Mouse (Mus musculus): ENCODE measurements around the gene St3gal6.

Gene St3gal6

GRCm38 (mm10) chr16:58523972-58524850, at the start of gene St3gal6:
St3gal6 (minus strand) TSS chr16:58524243.
- DNase-seq (ENCODE audit: low spot score): no peak

DNA sequence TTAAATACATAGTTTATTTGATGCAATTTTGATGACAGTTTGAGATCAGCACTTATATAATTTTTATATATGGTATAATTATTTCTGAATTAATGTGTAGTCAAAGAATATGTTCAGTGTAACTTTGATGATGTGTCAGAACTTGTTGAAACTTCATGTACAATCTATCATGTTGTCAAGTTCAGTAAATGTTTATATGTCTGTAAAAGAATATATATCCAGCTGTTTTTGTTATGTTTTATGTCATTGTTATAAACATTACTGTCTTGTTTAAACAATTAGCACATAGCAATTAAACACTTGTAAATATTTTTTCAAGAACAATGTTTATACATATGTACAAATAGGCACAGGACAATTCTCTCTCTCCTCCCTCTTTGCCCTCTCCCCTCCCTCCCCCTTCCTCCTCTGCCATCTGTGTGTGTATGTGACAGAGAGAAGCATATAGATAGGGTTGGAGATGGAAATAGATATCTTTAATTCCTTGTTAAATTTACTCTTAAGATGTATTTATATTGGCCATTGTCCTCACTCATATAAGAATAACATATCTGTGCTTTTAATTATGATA, 46.7 kb upstream of the St3gal6 start:
- DNase-seq (ENCODE audit: low spot score): no peak

DNA sequence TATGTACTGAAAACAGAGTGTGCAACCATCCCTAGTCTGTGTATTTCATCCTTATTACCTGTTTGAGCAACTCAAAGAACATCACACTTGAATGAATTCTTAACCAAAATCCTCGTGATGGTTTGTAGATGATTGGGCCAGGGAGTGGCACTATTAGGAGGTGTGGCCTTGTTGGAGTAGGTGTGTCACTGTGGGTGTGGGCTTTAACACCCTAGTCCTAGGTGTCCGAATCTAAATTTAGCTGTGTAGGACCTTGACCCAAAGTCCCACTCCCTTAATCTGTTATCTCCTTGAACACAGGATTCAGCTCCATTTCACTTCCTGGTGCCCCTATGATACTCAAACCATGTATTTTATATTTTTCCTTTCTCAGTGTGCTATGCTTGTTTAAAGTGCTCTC, 37.2 kb upstream of the St3gal6 start:
- DNase-seq (ENCODE audit: low spot score): no peak

GRCm38 (mm10) chr16:58556067-58556830, 32.2 kb upstream of the St3gal6 start:
- DNase-seq (ENCODE audit: low spot score): no peak

- DNase-seq (ENCODE audit: low spot score): no peak
Observed at GRCm38 (mm10) chr16:58554673-58555072, 30.6 kb upstream of the St3gal6 start.

DNA sequence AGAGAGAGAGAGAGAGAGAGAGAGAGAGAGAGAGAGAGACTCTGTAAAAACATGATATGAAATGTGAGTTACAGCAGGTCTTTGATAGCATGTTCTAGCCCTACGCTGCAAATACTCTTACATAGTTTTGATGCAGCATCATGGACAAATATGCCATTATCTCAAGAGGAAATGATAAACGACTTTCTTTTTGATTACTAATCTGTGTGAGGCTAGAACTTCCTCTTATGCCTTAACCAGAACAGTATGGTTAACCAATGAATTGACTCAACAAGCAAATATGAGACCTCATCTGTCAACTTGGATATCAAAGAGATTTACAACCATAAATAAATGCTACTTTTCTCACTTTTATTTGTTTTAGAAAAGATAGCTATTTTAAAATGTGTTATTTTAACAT, 24.0 kb upstream of the St3gal6 start:
- DNase-seq (ENCODE audit: low spot score): no peak

DNA sequence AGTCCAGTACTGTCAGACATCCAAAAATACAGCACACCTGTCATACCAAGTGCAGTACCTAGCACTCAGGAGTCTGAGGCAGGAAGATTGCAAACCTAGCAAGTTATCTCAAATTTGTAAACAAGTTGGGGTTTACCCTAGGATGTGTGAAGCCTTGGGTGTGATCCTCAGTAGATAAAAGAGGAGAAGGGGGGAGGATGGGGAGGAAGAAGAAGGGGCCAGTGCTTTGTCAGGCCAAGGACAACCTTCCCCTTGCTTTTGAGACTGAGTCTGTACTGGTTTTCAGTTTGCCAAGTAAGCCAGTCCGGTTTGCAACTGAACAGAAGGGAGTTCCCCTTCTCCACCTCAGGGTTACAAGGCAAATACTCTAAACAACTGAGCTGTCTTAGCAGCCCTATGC, 22.1 kb upstream of the St3gal6 start:
- DNase-seq (ENCODE audit: low spot score): no peak

GRCm38 (mm10) chr16:58539490-58539889, 15.4 kb upstream of the St3gal6 start:
- no peak for DNase-seq (ENCODE audit: low spot score)

DNA sequence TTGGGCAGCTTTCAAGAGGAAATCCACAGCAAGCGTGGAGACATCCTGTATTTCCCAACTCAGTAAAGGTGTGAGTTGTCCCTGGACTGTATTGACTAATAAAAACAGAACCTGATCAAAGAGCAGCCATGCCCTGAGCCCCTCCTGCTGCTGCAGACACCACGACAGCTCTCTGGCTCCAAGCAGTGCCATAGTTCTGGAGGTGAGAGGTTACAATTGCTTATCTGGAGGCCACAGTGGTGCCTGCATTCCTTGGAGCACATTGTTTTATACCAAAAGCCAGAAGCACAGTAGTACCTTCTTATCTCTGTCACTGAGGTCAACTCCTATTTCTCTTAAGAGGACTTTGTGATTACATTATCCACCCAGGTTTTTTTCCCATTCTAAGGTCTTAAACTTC, 15.0 kb upstream of the St3gal6 start:
- DNase-seq (ENCODE audit: low spot score): no peak

- no peak for DNase-seq (ENCODE audit: low spot score)
Observed at GRCm38 (mm10) chr16:58536076-58536475, 12.0 kb upstream of the St3gal6 start.

DNA sequence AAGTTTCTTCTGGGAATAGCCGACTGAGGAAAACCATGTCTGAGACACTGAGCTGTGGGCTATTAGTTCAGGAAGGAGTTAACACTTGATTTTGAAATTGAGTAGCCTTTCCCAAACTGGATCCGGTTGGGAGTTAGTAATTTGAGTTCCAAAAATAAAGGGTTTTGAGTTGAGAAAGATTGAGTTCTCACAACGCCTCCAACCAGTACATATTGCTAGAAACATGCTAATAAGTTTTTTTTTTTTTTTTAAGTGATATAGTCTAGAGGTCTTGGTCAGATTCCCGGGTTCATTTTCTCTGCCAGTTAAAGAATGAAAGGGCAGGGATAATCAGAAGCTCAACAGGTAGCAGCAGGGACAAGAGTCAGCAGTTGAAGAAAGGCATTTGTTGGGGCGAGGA, 11.2 kb upstream of the St3gal6 start:
- no peak for DNase-seq (ENCODE audit: low spot score)

GRCm38 (mm10) chr16:58534245-58535142, 10.5 kb upstream of the St3gal6 start:
- DNase-seq (ENCODE audit: low spot score): no peak

DNA sequence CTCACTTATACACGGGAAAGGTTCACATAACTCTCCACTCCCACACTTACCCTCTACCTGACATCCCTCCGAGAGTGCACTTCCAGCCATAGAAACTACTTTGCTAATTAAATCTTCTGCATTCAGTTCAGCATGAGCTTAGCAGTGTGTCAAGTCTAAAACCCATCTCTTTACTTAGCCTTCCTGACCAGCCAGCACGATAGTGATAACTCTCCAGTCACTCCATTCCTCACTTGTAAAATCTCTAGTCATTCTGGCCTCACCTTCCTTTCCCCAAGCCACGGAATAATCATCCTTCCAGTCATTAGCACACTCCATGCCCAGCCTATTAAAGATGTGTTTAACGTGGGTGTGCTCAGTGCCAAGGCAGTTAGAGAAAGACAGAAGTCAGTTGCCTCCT, 9.7 kb upstream of the St3gal6 start:
- DNase-seq (ENCODE audit: low spot score): no peak

GRCm38 (mm10) chr16:58533254-58533653, 9.2 kb upstream of the St3gal6 start:
- DNase-seq (ENCODE audit: low spot score): no peak

- no peak for DNase-seq (ENCODE audit: low spot score)
Observed at GRCm38 (mm10) chr16:58532511-58532910, 8.5 kb upstream of the St3gal6 start.

GRCm38 (mm10) chr16:58527817-58528216, 3.8 kb upstream of the St3gal6 start:
- DNase-seq (ENCODE audit: low spot score): no peak

DNA sequence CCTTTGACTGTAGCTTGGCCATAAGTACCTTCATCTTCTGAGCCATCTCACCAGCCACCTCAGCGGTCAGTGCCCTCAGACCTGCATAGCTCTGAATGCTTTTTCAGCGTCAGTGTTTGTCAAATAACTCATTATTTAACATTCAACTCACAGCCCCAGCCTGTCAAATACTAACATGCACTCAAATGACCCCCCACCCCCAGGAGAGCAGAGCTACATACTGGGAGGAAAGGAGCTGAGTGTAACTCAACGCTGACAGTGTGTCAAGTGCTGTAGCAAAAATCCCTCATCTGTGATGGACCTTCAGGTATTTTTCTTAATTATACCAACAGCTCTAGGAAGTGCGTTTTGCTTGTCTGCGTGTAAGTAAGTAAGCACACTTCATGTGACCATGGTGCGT, 2.7 kb upstream of the St3gal6 start:
- DNase-seq (ENCODE audit: low spot score): no peak

- no peak for DNase-seq (ENCODE audit: low spot score)
Observed at GRCm38 (mm10) chr16:58525832-58526231, 1.8 kb upstream of the St3gal6 start.

DNA sequence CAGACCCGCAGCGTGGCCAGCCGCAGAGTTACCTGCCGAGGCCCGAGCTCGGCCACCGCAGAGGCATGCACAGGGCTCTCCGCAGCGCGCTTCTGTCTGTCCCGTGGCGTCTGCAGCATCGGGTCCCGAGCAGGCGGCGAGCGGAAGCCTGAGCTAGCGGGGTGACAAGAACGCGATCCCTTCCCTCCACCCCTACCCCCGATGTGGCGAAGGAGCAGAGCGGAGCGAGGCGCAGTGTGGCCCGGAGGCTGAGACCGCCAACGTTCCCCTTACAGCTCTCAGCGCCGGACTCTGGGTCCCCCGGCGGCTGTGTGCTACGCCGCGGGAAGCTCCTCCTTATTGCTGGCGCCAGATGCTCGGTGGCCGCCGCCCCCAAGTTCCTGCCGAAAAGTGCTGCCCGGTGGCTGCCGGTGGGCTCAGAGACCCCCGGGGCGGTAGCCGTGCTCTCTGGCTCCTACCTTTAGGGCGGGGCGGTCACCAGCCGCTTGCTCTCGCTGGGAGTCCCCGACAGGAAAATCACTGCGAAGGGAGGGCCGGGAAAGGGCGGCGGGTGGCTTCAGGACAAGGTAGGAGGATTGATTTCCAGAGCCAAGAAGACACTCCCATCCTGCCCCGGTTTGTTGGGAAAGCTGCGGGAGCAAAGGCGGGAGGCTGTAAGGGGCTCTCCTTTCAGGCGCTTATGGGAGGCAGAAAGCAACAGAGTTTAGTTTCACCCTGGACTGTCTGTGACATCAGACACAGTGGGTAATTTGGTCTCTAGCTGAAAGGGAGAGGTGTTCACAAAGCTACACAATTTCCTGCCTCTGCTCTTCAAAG, 791 bp downstream of the St3gal6 start:
- DNase-seq (ENCODE audit: low spot score): no peak

- no peak for DNase-seq (ENCODE audit: low spot score)
Observed at GRCm38 (mm10) chr16:58522677-58523043, 1.4 kb downstream of the St3gal6 start.

- DNase-seq (ENCODE audit: low spot score): no peak
Observed at GRCm38 (mm10) chr16:58521900-58522299, 2.1 kb downstream of the St3gal6 start.
